Mouse (Mus musculus): ENCODE measurements around the gene Grik4.

Grik4 gene

DNA sequence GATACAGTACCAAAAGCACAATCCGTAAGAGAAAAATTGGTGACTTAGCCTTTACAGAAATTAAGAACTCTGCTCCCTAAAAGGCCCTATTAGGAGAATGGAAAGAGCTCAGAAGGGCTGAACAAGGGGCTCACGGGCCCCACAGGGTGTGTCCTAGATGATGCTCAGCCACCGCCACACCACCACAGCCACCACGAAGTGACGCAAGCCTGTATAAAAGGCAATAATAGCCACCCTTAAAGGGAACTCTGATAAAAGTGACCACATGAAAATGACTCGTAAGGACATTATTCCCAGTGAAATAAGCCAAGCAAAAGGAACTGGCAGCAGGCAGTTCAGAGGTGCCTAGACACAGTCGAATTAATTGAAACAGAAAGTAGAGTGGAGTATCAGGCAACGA lies 63.3 kb downstream of the Grik4 start:
- TF ChIP-seq GATA4 (IDR thresholded peaks at IDR 0.05; ENCODE audit: insufficient replicate concordance, low read length), result no peak

DNA sequence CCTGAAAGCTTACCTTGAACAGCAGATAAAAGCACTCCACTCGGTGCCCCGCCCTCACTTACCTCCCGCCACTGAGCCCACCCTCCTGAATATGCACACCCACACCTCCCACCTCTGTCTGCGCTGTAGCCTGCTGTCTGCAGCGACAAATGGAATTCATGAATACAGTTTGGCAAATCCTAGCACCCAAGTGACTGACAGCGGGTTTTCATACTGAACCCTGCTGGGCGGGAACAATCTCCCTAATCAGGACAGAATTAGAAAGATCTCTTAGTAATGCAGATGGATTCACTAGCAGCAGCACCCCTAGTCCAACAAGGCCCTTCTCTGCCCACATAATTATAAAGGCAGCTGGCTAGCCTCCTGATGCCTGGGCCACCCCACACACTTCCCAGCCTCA lies 65.9 kb downstream of the Grik4 start:
- TF ChIP-seq GATA4 (IDR thresholded peaks at IDR 0.05; ENCODE audit: insufficient replicate concordance, low read length), result no peak

DNA sequence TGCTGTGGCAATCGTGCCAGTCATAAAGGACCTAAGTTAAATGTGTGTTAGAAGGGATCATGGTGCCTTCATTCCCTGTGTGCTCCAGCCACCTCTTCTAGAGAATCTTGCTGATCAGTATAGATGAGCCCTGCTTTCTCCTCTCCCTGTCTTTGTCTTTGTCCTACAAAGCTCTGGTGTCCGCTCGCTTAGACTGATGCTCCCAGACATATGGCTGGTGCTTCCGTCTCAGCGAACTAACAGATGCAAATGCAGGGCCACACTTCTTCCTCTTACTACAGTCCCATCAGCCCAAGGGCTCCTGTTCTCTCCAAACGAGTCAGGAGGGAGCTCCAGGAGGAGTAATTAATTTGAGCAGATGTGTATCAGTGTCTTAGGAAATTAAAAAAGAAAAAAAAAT lies 71.4 kb downstream of the Grik4 start:
- no peak for TF ChIP-seq GATA4 (IDR thresholded peaks at IDR 0.05; ENCODE audit: insufficient replicate concordance, low read length)

DNA sequence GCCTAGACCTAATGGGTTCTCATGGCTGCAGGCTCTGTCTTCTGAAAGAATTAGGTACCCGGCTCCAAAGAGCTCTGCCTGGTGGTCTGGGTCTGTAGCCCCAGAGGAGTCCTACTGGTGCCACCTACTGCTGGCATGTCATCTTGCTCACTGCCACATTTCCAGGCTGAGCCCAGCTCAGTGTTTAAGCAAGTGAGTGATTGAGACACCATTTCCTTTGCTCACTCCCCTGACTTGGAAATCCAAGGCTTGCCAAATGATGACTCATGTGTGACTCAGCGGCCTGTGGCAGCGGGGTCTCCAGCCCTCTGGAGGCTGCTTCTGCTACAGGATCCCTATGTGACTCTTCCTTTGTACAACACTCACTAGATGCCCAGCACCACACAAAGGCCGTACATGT lies 72.6 kb downstream of the Grik4 start:
- TF ChIP-seq GATA4 (IDR thresholded peaks at IDR 0.05; ENCODE audit: insufficient replicate concordance, low read length), result no peak

DNA sequence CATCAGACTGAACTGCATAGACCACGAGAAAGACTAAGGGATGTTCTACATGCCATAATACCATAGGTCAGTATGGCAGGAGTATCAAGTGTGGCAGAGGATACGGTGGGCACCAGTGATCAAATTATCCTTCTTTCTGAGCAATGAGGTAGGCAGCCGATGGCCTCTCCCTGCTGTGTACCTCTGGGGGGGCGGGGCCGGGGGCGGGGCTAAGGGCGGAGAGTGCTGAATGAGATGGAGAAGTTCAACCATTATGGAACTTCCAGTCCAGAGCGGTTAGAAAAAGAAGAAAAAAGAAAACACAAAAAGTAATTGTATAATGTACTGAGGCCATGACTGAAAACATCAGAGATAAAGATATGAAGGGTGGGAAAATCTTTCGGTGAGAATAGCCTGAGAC lies 74.0 kb downstream of the Grik4 start:
- no peak for TF ChIP-seq GATA4 (IDR thresholded peaks at IDR 0.05; ENCODE audit: insufficient replicate concordance, low read length)

DNA sequence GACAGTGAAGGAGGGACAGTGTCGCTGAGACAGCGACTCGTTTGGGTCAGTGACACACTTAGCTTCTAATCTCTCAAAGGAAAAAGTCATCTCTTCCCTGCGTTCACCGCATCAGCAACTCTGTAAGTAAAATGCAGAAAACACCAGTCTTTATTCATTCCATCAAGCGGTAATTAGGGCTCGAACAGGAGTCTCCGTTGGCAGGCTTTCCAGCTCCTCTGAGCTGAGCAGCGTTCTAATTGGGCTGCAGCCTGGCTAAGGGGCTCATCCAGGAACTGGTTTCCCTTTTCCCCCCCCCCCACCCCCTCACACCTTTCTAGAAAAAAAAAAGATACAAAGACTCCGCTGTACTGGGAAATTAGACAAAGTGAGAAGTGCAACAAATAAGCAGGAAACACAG lies 75.8 kb downstream of the Grik4 start:
- no peak for TF ChIP-seq GATA4 (IDR thresholded peaks at IDR 0.05; ENCODE audit: insufficient replicate concordance, low read length)

DNA sequence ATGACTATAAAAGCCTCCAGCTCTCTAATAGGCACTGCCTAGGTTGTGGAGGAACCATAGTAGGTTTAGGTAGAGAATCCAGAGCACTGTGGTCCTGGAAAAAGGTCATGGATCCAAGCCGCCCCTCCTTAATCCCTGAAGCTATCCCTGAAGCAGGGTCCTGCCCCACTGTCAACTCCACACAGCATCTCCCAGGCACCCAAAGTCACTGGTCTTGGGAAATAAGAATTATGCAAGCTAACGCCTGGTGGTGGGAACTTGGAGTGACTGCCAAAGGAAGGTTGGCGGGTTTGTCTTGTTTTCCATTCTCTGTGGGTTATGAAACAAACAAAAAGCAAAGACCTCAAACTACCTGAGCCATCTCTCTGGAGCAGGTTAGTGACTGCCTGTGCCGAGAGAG lies 77.6 kb downstream of the Grik4 start:
- TF ChIP-seq GATA4 (IDR thresholded peaks at IDR 0.05; ENCODE audit: insufficient replicate concordance, low read length), result no peak

DNA sequence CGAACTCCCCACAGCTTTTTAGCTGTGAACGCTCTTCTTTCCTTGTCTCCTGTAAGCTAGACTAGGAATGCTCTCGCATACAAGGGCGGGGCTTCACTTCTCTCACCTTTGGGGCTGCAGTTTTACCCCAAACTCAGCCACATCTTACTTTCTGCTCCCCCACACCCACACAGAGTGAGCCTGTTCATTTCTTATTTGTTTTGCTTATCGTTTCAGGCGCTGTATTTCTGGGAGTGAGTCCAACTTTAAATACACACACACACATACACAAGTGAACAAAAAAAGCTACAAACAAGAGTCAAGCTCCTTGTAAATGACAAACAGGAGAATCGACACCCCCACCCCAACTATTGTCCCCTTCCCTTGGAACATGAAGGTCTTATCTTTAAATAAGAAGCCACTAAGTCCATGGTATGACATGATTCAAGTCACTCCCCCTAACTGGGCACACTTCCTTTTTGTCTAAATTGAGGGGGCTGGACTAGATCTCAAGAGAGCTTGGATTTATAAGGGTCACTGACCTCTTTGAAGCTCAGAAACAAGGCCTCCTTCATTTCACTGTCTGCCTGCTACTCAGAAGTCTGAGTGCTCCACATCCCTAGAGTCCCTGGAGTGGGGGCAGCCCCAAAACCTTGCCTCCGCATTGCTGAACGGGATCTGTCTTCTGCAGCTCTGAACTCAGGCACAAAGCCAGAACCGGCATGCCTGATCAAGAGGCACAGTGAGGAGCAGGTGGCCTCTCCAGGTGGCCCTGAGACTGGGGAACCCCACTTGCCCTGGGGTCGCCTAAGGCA lies 79.1 kb downstream of the Grik4 start:
- no peak for TF ChIP-seq GATA4 (IDR thresholded peaks at IDR 0.05; ENCODE audit: insufficient replicate concordance, low read length)

DNA sequence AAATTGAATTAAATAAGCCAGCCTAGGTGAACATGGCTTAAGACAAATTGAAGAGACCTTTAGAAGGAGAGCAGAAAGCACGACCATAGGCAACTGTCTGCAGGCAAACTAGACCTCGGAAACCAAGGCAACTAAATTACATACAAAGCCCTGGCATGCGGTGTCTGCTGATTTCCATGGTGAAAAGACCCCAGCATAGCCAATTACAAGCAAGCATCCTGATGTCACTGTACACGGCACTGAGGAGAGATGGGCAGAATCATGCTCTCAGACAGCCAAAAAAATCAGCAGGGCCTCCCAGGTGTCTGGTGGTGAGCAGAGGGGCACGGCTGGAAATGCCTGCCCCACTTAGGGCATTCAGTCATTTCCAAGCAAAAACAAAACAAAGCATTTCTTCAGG lies 80.9 kb downstream of the Grik4 start:
- no peak for TF ChIP-seq GATA4 (IDR thresholded peaks at IDR 0.05; ENCODE audit: insufficient replicate concordance, low read length)

DNA sequence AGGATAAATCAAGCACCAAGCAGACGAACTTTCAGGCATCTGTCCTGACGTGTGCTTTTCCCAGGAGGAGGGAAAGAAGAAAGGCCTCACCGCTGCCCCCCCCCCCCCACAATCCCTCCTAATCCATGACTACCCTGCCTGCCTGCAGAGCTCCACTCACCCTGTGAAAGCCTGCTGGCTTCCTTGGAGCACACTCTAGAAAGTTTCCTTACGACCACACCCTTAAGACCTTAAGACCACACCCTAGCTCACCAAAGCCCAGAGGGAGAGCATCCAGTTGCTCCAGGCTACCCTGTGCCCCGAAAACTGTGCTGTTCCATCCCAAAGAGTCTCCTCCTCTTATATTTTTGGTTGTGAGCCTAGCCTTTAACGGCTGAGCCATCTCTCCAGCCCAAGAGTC lies 82.6 kb downstream of the Grik4 start:
- TF ChIP-seq GATA4 (IDR thresholded peaks at IDR 0.05; ENCODE audit: insufficient replicate concordance, low read length), result no peak

DNA sequence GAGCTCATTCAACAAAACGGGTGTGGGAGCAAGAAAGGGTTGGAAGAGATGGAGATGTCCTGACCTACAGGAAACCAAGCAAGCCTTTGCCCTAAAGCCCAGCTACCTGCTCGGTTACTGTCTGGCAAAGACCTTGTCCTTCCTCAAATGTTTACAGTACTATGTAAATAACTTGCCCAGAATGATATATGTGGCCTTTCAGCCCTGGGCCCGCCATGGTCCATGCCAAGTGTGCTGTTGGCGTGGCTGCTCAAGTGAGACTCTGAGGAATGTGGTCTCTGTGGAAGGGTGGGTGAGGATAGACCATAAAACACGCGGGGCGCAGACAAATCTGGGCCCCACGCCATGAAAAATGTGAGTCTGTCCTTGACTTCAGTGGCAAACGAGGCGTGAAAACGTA lies 83.1 kb downstream of the Grik4 start:
- no peak for TF ChIP-seq GATA4 (IDR thresholded peaks at IDR 0.05; ENCODE audit: insufficient replicate concordance, low read length)

DNA sequence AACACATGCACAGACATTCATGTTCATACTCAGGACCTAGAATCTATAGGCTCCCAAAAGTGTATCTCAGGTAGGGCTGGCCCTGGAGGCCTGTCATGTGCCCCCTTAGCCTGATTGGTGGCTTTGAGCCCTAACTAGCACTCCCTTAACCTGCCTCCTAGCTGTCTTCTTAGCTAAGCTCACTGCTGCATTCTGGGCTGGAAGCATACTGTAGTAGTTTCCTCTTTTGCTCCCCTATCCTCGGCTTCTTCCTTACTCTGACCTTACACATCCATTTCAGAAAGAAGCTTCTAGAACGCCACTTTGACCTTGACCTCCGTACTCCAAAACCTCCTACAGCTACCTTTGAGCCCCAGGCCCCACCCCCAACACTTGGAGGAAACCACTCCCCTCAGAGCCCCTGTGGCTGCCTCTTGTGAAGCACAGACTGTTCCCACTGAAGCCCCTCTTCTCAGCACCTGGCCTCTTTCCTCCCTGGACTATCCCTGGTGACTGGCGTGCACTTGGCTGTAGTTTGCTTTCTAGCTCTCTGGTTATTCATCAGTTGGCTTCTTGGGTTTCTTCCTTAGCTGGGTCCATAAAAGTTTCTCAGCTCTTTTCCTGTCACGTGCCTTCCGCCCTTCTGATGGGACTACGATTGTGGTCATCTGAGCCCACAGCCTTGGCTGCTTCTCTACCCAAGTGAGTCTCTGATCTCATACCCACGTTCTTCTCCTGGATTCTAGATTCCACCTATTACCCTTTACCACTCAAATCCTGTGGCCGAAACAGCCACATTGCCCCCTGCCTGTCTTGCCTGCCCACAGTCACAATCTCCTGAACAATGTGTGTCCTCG lies 84.1 kb downstream of the Grik4 start:
- no peak for TF ChIP-seq GATA4 (IDR thresholded peaks at IDR 0.05; ENCODE audit: insufficient replicate concordance, low read length)

DNA sequence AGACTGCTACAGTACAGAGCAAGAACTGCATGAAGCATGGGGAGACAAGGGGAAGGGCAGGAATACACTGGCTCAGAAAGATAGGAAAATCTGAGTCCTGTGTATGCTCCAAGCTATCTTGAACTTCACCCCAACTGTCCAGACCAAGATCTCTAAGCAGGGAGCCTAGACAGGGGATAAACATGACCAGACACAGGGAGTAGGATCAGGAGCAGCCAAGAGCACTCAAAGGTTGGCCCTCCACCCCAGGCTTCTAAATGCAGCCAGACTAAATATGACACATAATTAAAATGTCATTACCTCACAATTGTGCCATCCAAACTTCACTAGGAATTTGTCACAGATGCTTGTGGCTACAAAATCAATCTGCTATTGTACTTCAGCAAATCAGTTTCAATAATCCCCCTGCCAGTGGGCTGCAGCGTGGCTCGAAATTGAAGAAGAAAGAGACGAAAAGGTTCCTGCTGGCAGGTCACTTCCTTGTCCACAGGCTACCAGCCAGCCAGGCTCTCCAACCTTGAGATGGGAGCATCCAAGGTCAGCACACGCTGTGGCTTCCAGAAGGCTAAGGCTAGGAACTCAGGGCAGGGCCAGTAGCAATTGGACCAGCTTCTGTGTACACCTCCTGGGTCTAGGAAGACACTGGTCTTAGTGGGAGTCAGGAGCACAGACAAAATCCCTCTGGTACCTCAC lies 85.1 kb downstream of the Grik4 start:
- TF ChIP-seq GATA4 (IDR thresholded peaks at IDR 0.05; ENCODE audit: insufficient replicate concordance, low read length), result no peak

DNA sequence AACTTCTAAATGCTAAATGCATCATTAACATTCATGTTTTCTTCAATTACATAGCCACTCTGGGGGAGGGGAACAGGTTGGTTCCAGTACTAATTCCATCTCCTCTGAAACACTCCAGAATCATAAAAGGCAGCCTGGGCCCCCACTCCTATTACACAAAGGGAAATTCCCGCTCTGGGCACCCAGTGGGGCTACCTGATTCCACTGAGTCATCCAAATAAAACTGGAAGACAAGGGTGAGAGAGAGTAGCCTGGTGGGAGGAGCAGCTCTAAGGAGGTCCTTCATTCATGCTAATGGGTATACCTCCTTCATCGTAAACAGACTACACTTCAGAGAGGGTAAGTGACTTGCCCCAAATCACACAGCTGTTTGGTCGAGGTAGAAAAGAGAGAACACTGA lies 85.7 kb downstream of the Grik4 start:
- no peak for TF ChIP-seq GATA4 (IDR thresholded peaks at IDR 0.05; ENCODE audit: insufficient replicate concordance, low read length)

DNA sequence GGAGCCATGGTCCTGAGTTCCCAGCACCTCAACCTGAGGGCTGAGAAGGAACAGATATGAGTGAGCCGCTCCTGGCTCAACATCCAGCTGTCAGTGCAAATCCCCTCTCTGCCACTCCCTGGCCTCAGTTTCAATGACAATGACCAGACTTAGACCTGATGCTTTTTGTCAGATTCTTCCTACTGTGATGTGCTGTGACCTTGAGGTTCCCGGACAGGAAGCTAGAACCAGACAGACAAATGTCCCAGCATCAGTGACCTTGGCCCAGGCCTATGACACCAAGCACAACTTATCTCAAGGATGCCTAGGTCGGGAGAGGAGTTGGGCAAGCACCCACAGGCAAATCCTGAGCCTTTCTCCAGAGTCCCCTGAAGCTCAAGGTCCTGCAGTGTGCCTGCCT lies 86.5 kb downstream of the Grik4 start:
- no peak for TF ChIP-seq GATA4 (IDR thresholded peaks at IDR 0.05; ENCODE audit: insufficient replicate concordance, low read length)

DNA sequence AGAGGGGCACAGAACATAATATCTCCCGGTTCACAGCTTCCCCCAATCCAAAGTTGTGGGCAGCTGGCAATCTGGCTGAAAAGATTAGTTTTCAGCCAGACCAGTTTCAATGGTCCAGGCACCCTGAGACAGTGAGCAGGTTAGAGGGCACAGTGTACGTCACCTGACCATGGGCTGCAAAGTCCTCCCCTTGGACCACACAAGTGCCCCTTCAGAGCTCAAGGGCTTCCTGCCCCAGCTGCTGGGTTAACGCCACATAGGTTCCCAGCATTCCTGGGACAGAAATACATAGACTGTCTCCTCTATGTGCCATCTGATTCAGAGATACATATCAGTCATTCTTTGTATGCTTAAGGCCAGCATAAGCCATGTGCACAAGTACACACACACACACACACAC lies 91.2 kb downstream of the Grik4 start:
- no peak for TF ChIP-seq GATA4 (IDR thresholded peaks at IDR 0.05; ENCODE audit: insufficient replicate concordance, low read length)

Measured in liver, adult (tissue).